Mouse (Mus musculus): ENCODE measurements at regions not wholly inside any gene's neighbourhood (a gene's known extent, or its start where the extent isn't known, plus 50 kb on each side); places are given as distances from the start of the nearest gene placed in this dataset.
A peak's percentile ranks its signal among the peaks of the same experiment; 100 is the strongest.

GRCm38 (mm10) chr1:33042424-33042823 lies 495.3 kb upstream of the Gm5415 start:
- no peak for DNase-seq (ENCODE audit: low spot score)

DNA sequence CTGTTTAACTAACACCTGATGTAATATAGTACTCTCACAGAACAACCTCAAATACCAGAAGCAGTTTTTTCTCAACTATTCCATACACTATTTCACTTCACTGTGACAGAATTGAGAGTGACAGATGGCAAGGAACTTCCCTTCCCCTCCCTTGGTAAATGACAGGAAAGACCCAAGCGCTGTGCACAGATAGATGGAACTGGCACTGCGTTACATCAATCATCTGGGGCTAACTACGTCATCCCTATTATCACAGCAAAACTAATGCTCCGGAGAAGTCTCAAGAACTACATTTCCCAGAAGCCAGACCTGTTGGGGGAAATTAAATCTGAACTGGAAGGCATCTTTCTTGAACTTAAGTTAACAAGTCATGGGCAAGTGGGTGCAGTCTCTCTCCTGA lies 493.6 kb upstream of the Gm5415 start:
- DNase-seq (ENCODE audit: low spot score) = no peak

- DNase-seq (ENCODE audit: low spot score) = no peak
Measured at GRCm38 (mm10) chr1:33031991-33032390, 484.9 kb upstream of the Gm5415 start.

- DNase-seq (ENCODE audit: low spot score) = no peak
Measured at GRCm38 (mm10) chr1:33026683-33027415, 479.8 kb upstream of the Gm5415 start.

GRCm38 (mm10) chr1:33025379-33025778 lies 478.3 kb upstream of the Gm5415 start:
- DNase-seq (ENCODE audit: low spot score) = no peak

GRCm38 (mm10) chr1:33022852-33023251 lies 475.8 kb upstream of the Gm5415 start:
- DNase-seq (ENCODE audit: low spot score) = peak; percentile 4

GRCm38 (mm10) chr1:33003992-33004391 lies 456.9 kb upstream of the Gm5415 start:
- DNase-seq (ENCODE audit: low spot score) = no peak

- no peak for DNase-seq (ENCODE audit: low spot score)
Measured at GRCm38 (mm10) chr1:32964957-32965356, 417.9 kb upstream of the Gm5415 start.

GRCm38 (mm10) chr1:32959316-32959715 lies 412.2 kb upstream of the Gm5415 start:
- no peak for DNase-seq (ENCODE audit: low spot score)

GRCm38 (mm10) chr1:32946254-32946653 lies 399.2 kb upstream of the Gm5415 start:
- DNase-seq (ENCODE audit: low spot score) = no peak

DNA sequence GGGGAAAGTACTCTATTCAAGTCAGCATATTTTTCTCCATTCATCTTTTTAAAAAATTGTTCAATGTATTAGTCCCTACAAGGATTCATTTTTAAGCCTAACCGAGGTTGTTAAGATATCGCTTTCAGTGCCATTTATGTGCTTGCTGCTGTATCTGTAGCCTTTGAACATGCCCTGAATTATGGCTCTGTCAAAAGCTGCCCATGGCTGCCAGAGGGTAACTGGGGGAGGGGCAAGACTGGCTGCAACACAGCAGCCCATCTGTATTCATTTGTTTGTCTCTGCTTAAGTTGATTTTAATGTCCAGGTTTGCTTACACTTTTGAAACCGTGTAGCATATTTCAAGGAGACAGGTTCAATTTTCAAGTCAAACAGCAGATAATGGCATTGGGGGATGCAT lies 383.3 kb upstream of the Gm5415 start:
- DNase-seq (ENCODE audit: low spot score) = no peak

DNA sequence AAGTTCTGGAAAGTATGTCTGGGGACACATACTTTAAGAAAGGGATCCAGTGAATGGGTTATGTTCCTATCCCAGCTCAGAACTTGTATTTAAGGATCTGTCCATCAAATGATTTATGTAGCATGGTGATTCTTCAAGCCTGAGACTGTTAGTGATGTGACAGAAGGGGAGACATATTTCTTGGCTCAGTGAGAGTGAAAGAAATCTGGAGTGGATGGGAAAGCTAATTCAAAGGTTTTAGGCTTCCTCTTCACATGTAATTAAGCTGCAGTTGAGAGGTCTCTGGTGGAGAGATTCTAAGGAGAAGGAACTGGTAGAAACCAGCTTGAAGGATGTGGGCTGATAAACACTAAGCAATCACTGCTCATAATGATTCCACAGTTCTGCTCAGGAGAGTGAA lies 355.3 kb upstream of the Gm5415 start:
- DNase-seq (ENCODE audit: low spot score) = no peak

GRCm38 (mm10) chr1:32887728-32888127 lies 340.6 kb upstream of the Gm5415 start:
- no peak for DNase-seq (ENCODE audit: low spot score)

DNA sequence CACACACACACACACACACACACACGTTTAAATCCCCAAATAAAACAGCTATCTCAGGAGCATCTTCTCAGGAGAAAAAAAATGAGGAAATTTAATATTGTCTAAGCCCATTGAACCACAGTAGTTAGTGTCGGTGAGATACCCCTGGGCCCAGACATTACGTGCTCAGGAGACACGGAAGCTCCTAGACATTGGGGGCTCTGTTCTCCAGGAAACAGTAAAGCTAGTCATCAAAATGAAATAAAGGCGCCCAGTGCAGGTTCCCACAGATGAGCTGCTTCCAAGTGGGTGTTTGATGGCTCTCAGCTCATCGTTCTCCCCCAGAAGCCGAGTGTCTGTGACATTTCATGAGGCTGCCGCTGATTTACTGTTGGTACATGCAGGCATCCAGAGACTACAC lies 325.8 kb upstream of the Gm5415 start:
- DNase-seq (ENCODE audit: low spot score) = no peak

- no peak for DNase-seq (ENCODE audit: low spot score)
Measured at GRCm38 (mm10) chr1:32866111-32866510, 319.0 kb upstream of the Gm5415 start.

- no peak for DNase-seq (ENCODE audit: low spot score)
Measured at GRCm38 (mm10) chr1:32858040-32858439, 310.9 kb upstream of the Gm5415 start.

Data from adipocyte (in vitro differentiated cells).